Mouse (Mus musculus) adrenal gland, postnatal 25 days (tissue): Measurements from ENCODE around the gene Rplp1. TPM values are rescaled to one million over a fixed set of nuclear protein-coding genes. Genes with fewer than 3 reads are reported as not detected.
A peak's percentile ranks its signal among the peaks of the same experiment; 100 is the strongest.

ENCODE experiments used
- DNase-seq: peaks from one replicate; pipeline ENCODE4 v3.0.0; 2021; ENCODE audit warnings: mixed read lengths
- long read RNA-seq: library from polyadenylated mRNA; stranded (forward); transcript quantifications from one replicate; pipeline ENCODE4 v2.0.0, GENCODE M21; 2021
- total RNA-seq: library from RNA; stranded (reverse); gene quantifications from 2 replicates; pipeline ENCODE4 v1.2.3, GENCODE M21; 2021

Rplp1 gene
- total RNA-seq, result 1,828 and 1,881 TPM in 2 replicates
- long read RNA-seq, transcript Rplp1-201 (3 exons, 499 nt), result major isoform, 209 of 220 reads
- long read RNA-seq, partial matches to known transcripts, result 9 of 220 reads
- long read RNA-seq, other reads (novel, unspliced or antisense), result 2 of 220 reads

GRCm38 (mm10) chr9:61914203-61914916, at the start of gene Rplp1:
TSS of gene Rplp1 (minus strand) at chr9:61914542.
- peak; percentile 95 for DNase-seq

GRCm38 (mm10) chr9:61963356-61963755, 49.0 kb upstream of the Rplp1 start:
- DNase-seq, result no peak

- DNase-seq, result no peak
These were observed 46.8 kb upstream of the Rplp1 start for GRCm38 (mm10) chr9:61961181-61961580.

GRCm38 (mm10) chr9:61960753-61961152, 46.4 kb upstream of the Rplp1 start:
- peak; percentile 30 for DNase-seq

GRCm38 (mm10) chr9:61959921-61960569, 45.7 kb upstream of the Rplp1 start:
- no peak for DNase-seq

GRCm38 (mm10) chr9:61954707-61955106, 40.4 kb upstream of the Rplp1 start:
- no peak for DNase-seq

- DNase-seq, result no peak
These were observed 37.9 kb upstream of the Rplp1 start for GRCm38 (mm10) chr9:61952241-61952640.

- peak; percentile 73 for DNase-seq
These were observed 33.3 kb upstream of the Rplp1 start for GRCm38 (mm10) chr9:61947402-61948346.

- peak; percentile 99 for DNase-seq
These were observed 32.5 kb upstream of the Rplp1 start, which contains the start of gene Kif23 for GRCm38 (mm10) chr9:61946623-61947401. TSS of gene Kif23 (minus strand) at chr9:61946774.

- DNase-seq, result peak; percentile 18
These were observed 31.8 kb upstream of the Rplp1 start for GRCm38 (mm10) chr9:61945973-61946611.

- DNase-seq, result no peak
These were observed 26.7 kb upstream of the Rplp1 start for GRCm38 (mm10) chr9:61941054-61941453.

GRCm38 (mm10) chr9:61933333-61933732, 19.0 kb upstream of the Rplp1 start:
- DNase-seq, result no peak

GRCm38 (mm10) chr9:61932009-61932408, 17.7 kb upstream of the Rplp1 start:
- DNase-seq, result no peak

- no peak for DNase-seq
These were observed 10.8 kb upstream of the Rplp1 start for GRCm38 (mm10) chr9:61925086-61925660.

- no peak for DNase-seq
These were observed 6.0 kb upstream of the Rplp1 start for GRCm38 (mm10) chr9:61920331-61920730.

- no peak for DNase-seq
These were observed 5.1 kb upstream of the Rplp1 start for GRCm38 (mm10) chr9:61919464-61919863.

- no peak for DNase-seq
These were observed 3.1 kb upstream of the Rplp1 start for GRCm38 (mm10) chr9:61917436-61917835.

- DNase-seq, result no peak
These were observed 2.6 kb upstream of the Rplp1 start for GRCm38 (mm10) chr9:61916986-61917385.

GRCm38 (mm10) chr9:61915393-61916005, 1.2 kb upstream of the Rplp1 start:
- no peak for DNase-seq

- DNase-seq, result no peak
These were observed 567 bp upstream of the Rplp1 start for GRCm38 (mm10) chr9:61914917-61915300.
